25 mouse cellular contexts compared by ENCODE assay signal in the genomic region with DNA sequence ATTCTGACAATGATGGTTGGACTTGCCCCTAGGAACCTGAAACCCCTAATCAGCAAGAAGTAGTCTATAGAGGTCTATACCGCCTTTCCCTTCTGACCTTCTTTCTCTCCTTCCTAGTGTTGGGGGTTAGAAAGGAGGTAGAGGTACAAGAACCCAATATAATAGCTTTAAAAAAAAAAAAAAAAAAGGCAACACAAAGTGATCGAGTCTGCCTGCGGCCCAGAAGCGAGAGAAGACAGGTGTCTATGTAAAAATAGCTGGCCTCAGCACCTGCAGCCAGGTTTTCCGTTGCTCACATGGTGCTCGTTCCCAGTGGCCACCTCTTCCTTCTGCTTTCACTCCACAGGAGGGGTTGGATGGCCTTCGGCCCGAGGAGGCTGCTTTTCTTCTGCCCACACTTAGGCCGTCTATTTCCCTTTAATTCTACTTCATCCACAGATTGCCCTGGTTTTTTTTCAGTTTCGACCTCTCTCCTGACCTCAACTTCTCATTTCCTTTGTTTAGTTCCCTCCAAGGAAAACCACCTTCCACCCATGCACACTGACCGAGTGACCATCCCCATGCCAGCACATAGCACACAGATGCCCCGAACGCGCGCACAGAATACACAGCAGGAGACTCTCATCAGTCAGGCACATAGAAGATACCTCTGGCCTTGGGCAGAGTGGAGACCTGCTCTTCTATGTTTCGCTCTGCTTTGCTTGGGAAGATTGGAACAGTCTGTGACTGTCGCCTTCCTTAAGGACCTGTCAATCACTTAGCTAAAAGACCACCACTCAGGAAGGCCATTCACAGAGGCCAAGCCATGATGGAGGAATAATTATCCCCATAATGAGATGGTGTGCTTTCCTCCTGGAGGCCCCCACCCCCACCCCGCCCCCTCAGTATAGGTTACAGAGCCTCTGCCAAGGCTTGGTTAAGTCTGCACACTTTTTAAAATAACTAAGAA. TPM values are rescaled to one million over a fixed set of nuclear protein-coding genes. Genes with fewer than 3 reads are reported as not detected.
DNase-seq lines count a peak whose midpoint lies in the region; ATAC-seq and TF ChIP-seq lines count a peak whose summit lies in the region.
"Had no signal": no experiment of that assay in that cellular context is flagged by ENCODE, and none has a peak within 500 bp of the region (broad histone marks: within the 10 kb centered on the region; RNA-seq: fewer than 3 reads in every experiment).

No protein-coding gene starts in this region.

- in situ Hi-C loops in ES-E14 (cut with MboI; ENCODE audit: low sequenced_read_pairs in 2 of 2, unreplicated experiment in 2 of 2): no loop called here

- ATAC-seq in hindbrain, embryonic 16.5 days: no peak
- peak; percentile 41; the same call in 1 of the 2 replicates for ATAC-seq in forebrain, embryonic 15.5 days (replicated peaks)
- ATAC-seq: inflammation-experienced regulatory T-cells, adult 6 months; liver, postnatal 0 days had no signal

- 0 out of 2 replicates have a peak, but pooled peaks cover 5% of the 10 kb centered on the region for H3K9me3 ChIP-seq in hindbrain, embryonic 10.5 days
- no peaks in the 10 kb centered on the region for H3K9me3 ChIP-seq in hindbrain, embryonic 16.5 days (ENCODE audit: control insufficient read depth, low read length)
- H3K9me3 ChIP-seq in ES-E14 (ENCODE audit: control insufficient read depth, insufficient read depth, low read depth, low read length): no peaks in the 10 kb centered on the region
- H3K9me3 ChIP-seq in forebrain, embryonic 15.5 days: no peaks in the 10 kb centered on the region
- H3K9me3 ChIP-seq: embryonic facial prominence, embryonic 12.5 days had no signal

- H3K36me3 ChIP-seq in hindbrain, embryonic 10.5 days: no peaks in the 10 kb centered on the region
- H3K36me3 ChIP-seq in hindbrain, embryonic 16.5 days (ENCODE audit: control insufficient read depth, insufficient read depth, low read length): no peaks in the 10 kb centered on the region
- H3K36me3 ChIP-seq in ES-E14 (ENCODE audit: control insufficient read depth, insufficient read depth, low read length, poor library complexity, severe bottlenecking): no peaks in the 10 kb centered on the region
- no peaks in the 10 kb centered on the region for H3K36me3 ChIP-seq in forebrain, embryonic 15.5 days
- H3K36me3 ChIP-seq: embryonic facial prominence, embryonic 12.5 days had no signal

- no peak overlapping the region for H3K4me3 ChIP-seq in hindbrain, embryonic 10.5 days
- no peak overlapping the region for H3K4me3 ChIP-seq in hindbrain, embryonic 16.5 days (ENCODE audit: low read length)
- no peak overlapping the region for H3K4me3 ChIP-seq in ES-E14 (ENCODE audit: insufficient read depth in 1 of 2, low read depth in 1 of 2, low read length in 2 of 2, poor library complexity in 1 of 2, severe bottlenecking in 1 of 2)
- no peak overlapping the region for H3K4me3 ChIP-seq in forebrain, embryonic 15.5 days
- H3K4me3 ChIP-seq: embryonic facial prominence, embryonic 12.5 days had no signal

- H3K4me1 ChIP-seq in hindbrain, embryonic 10.5 days (replicated peaks): peaks cover 44% of the 10 kb centered on the region
- no peaks in the 10 kb centered on the region for H3K4me1 ChIP-seq in hindbrain, embryonic 16.5 days (ENCODE audit: control insufficient read depth, insufficient read depth, low read depth, low read length)
- H3K4me1 ChIP-seq in ES-E14 (ENCODE audit: control insufficient read depth in 2 of 2, insufficient read depth in 2 of 2, low read length in 2 of 2, poor library complexity in 1 of 2): peaks cover 2 to 5% of the 10 kb centered on the region in 2 experiments; a peak in 2 of 4 replicates
- H3K4me1 ChIP-seq in forebrain, embryonic 15.5 days: peaks cover 11% of the 10 kb centered on the region

- no peak overlapping the region for H3K4me2 ChIP-seq in hindbrain, embryonic 16.5 days (ENCODE audit: low read length)
- no peak overlapping the region for H3K4me2 ChIP-seq in forebrain, embryonic 15.5 days (replicated peaks)
- H3K4me2 ChIP-seq: embryonic facial prominence, embryonic 12.5 days had no signal

- peak overlapping the region; percentile 67 for H3K27ac ChIP-seq in hindbrain, embryonic 10.5 days
- H3K27ac ChIP-seq in hindbrain, embryonic 16.5 days (ENCODE audit: low read depth, low read length): no peak overlapping the region
- H3K27ac ChIP-seq in ES-E14 (ENCODE audit: insufficient read depth, low read depth, low read length, poor library complexity, severe bottlenecking): no peak overlapping the region
- H3K27ac ChIP-seq in forebrain, embryonic 15.5 days (replicated peaks): no peak overlapping the region
- H3K27ac ChIP-seq: embryonic facial prominence, embryonic 12.5 days had no signal

- no peak overlapping the region for H3K9ac ChIP-seq in hindbrain, embryonic 16.5 days (ENCODE audit: low read depth, low read length)
- no peak overlapping the region for H3K9ac ChIP-seq in ES-E14 (ENCODE audit: insufficient read depth, low read depth, low read length, poor library complexity, severe bottlenecking)
- H3K9ac ChIP-seq in forebrain, embryonic 15.5 days (replicated peaks): no peak overlapping the region
- H3K9ac ChIP-seq: embryonic facial prominence, embryonic 12.5 days; liver, postnatal 0 days had no signal

- peak; percentile 18 for DNase-seq in hindbrain, embryonic 10.5 days (ENCODE audit: low spot score)
- peak; percentile 63 for DNase-seq in A20 (ENCODE audit: low read depth, low spot score)
- no peak for DNase-seq in ES-E14 (ENCODE audit: low read depth, low spot score)
- DNase-seq in kidney, postnatal 4 days: no peak
- DNase-seq in cerebellum, postnatal 36 days: no peak
- DNase-seq: cerebellum, adult 9-10 months; kidney, adult 8-10 months; kidney, postnatal 36 days; liver, postnatal 0 days; lung, postnatal 4 days; right cerebral cortex, postnatal 4 days; thymus, adult 2 months had no signal

- WGBS in hindbrain, embryonic 10.5 days: 48% methylated on average over 18 of the region's 18 CpGs
- 54% methylated on average over 18 of the region's 18 CpGs for WGBS in hindbrain, embryonic 16.5 days
- 47% methylated on average over 18 of the region's 18 CpGs for WGBS in forebrain, embryonic 15.5 days

- no peaks in the 10 kb centered on the region; the same call in 1 of the 2 replicates for H3K27me3 ChIP-seq in hindbrain, embryonic 10.5 days (ENCODE audit: insufficient read depth, poor library complexity, severe bottlenecking)
- no peaks in the 10 kb centered on the region for H3K27me3 ChIP-seq in hindbrain, embryonic 16.5 days (replicated peaks; ENCODE audit: control insufficient read depth, insufficient read depth, low read length)
- no peaks in the 10 kb centered on the region for H3K27me3 ChIP-seq in forebrain, embryonic 15.5 days

TF ChIP-seq in ES-E14, 5 proteins besides CTCF, POLR2A, EP300 and RAD21:
- TF ChIP-seq MAFK (IDR thresholded peaks at IDR 0.05; ENCODE audit: insufficient read depth, low read depth, low read length): no peak
- TF ChIP-seq CHD2 (IDR thresholded peaks at IDR 0.05; ENCODE audit: low read depth, low read length): no peak
- peak; percentile 55; the same call in 1 of the 2 replicates for TF ChIP-seq ZNF384 (IDR thresholded peaks at IDR 0.05; ENCODE audit: low read depth, low read length)
- TF ChIP-seq HCFC1 (IDR thresholded peaks at IDR 0.05; ENCODE audit: borderline replicate concordance, insufficient read depth, low read length): no peak
- TF ChIP-seq ZC3H11A (IDR thresholded peaks at IDR 0.05; ENCODE audit: borderline replicate concordance, low read depth, low read length): no peak

RNA-seq across cellular contexts. Expression of a gene that starts 37.1 kb away (rescaled TPM):
- not detected in 2 replicates for polyA plus RNA-seq in hindbrain, embryonic 10.5 days (2016; fragmentation: Nextera tagmentation; extraction: Ambion mirVana)
- not detected in 2 replicates for polyA plus RNA-seq in hindbrain, embryonic 16.5 days (2015; fragmentation: Nextera tagmentation; extraction: Ambion mirVana)
- total RNA-seq in ES-E14 (2012; rRNA removed): not detected in 2 replicates
- polyA plus RNA-seq in forebrain, embryonic 15.5 days (2015; fragmentation: Nextera tagmentation; extraction: Ambion mirVana): not detected in 2 replicates
- total RNA-seq: adrenal gland, postnatal 4 days; gastrocnemius, adult 18-20 months; layer of hippocampus, postnatal 14 days; left cerebral cortex, postnatal 14 days had no signal
- polyA plus RNA-seq: embryonic facial prominence, embryonic 12.5 days; heart, embryonic 14.5 days; hindbrain, embryonic 11.5 days; limb, embryonic 14.5 days; liver, postnatal 0 days; neural tube, embryonic 14.5 days; stomach, embryonic 14.5 days; thymus, adult 2 months had no signal

RNA-seq across cellular contexts. Expression of a gene that starts 45.5 kb away (rescaled TPM):
- 0.20 and 0.44 TPM in 2 replicates for polyA plus RNA-seq in hindbrain, embryonic 10.5 days (2016; fragmentation: Nextera tagmentation; extraction: Ambion mirVana)
- 0.19 TPM in 1 of 2 replicates, not detected in the other for polyA plus RNA-seq in hindbrain, embryonic 16.5 days (2015; fragmentation: Nextera tagmentation; extraction: Ambion mirVana)
- total RNA-seq in ES-E14 (2012; rRNA removed): 0.79 and 1.1 TPM in 2 replicates
- 0.11 and 0.29 TPM in 2 replicates for polyA plus RNA-seq in forebrain, embryonic 15.5 days (2015; fragmentation: Nextera tagmentation; extraction: Ambion mirVana)
- total RNA-seq: gastrocnemius, adult 18-20 months; layer of hippocampus, postnatal 14 days; left cerebral cortex, postnatal 14 days had no signal
- polyA plus RNA-seq: inflammation-experienced regulatory T-cells, adult 6 months had no signal

Comparison
In these comparisons a context has a peak if more than half of its experiments do, and no peak if none do; other contexts are left out.
1. DNase-seq: peak in hindbrain, embryonic 10.5 days (single experiment) and A20 (single experiment); none in ES-E14 (single experiment), kidney, postnatal 4 days (0 of 2) and cerebellum, postnatal 36 days (0 of 2).